Mouse (Mus musculus): ENCODE measurements around the gene Gm47995.
"Not testable (repeated sequence)": the region's sequence is repeated elsewhere in the genome, so short reads cannot be mapped to it uniquely, and the experiment has no call there.

DNA sequence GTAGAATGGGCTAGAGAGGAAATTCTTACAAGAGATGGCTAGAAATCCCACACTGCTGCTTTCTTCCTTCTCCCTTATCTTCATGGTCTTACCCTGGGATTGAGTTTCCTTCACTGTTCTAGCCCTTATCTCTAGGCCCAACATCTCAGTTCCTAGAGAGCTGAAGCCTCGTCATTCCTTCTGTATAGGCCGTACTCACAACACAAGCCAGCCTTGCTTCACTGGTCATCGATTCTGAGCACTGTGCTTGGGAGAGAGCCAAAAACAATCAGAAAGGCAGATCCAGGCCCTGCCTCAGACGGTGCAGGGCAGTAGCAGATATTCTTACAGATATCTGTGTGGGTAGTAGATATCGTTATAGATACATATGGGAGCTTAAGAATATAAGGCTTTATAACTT, 10.2 kb downstream of the Gm47995 start:
- not testable (repeated sequence) for TF ChIP-seq CTCF (IDR thresholded peaks at IDR 0.05; ENCODE audit: insufficient read depth, low read length); POLR2A (IDR thresholded peaks at IDR 0.05; ENCODE audit: borderline replicate concordance, extremely low read depth, low read depth, low read length)
